Mouse (Mus musculus): ENCODE measurements at regions not wholly inside any gene's neighbourhood (a gene's known extent, or its start where the extent isn't known, plus 50 kb on each side); places are given as distances from the start of the nearest gene placed in this dataset.

GRCm38 (mm10) chr5:116889224-116889623 lies 226.7 kb downstream of the Suds3 start:
- TF ChIP-seq POLR2A (IDR thresholded peaks at IDR 0.05; ENCODE audit: extremely low read depth, insufficient read depth, low read length) (no peak), CTCF (IDR thresholded peaks at IDR 0.05; ENCODE audit: extremely low read depth, insufficient read depth, low read length) (no peak)

All from cortical plate, adult 2 months (tissue).